Mouse (Mus musculus) liver, embryonic 18 days (tissue): Measurements from ENCODE around the gene Gpr39. TPM values are rescaled to one million over a fixed set of nuclear protein-coding genes. Genes with fewer than 3 reads are reported as not detected.

ENCODE experiments used
- polyA plus RNA-seq: library from polyadenylated mRNA; depleted of rRNA; stranded (reverse); fragments of >200 nt; gene quantifications from 2 replicates; pipeline ENCODE4 v1.2.3, GENCODE M21; 2012; rRNA removed

Gpr39 gene
- polyA plus RNA-seq, result 3.3 and 4.1 TPM in 2 replicates

DNA sequence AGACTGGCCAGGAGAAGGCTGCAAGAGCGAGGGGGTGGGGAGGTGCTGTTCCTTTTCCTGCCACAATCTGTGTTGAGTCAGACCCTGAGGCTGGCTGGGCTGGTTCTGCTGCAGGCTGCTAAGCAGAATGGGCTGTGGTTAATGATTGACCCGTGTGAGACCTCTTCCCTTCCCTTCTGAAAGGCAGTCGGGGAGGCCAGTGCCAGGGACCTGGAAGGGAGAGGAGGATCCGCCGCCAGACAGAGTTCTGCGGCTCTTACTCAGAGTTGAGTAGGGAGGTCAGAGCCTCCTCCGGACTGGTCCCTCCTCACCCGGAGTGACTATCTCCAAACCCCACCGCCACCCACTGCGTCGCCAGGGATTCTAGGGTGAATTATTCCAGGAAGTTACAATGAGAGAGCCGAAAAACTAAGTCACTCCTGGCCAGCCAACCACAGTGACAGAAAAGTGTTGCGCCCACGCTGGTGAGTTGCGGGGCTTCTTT is at the start of gene Gpr39:
Gene Gpr39 (plus strand): TSS at position 206 of the 484 bp plus-strand sequence.

DNA sequence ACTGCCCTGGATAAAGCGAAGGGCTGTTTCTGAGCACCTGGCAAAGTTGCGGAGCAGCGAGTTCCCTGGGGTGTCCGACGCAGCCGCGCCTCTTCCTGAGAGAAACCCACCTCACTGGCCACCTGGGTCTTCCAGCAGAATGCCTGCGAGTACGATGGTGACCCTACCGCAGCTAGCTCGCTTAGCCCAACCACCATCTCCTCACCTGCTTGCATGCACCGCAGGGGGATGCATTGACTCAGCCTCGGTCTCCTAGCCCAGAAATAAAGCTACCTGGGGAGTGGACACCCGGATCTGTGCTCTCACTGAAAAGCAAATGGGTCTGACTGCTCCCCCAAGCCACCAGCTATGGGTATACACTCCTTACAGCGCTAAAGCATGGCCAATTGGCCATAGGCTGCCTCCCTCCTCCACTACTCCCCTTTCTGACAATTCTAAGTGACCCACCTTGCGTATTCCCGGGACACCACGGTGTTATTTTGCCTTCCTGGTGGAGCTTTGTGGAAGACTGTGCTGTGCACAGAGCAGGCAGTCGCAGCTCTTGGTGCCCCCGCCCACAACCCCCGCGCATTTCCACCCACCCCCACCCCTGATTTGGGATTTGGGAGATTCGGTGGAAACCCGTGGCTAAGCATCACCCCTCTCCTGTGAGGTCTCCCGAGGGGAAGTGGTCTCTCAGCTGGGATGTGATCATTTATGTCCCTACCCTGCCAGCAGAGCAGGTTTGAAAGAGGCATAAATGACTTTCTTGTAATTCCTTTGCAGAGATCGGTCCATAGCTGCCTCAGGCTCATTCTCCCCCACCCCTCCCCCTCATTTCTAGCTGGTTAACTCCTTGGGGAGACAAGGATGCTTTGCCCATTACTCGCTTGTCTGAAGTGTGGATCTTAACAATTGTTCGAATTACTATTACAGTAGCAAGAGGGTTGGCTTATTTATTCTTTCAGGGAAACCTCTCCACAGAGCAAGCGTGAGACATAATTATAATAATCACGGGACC is 236.1 kb downstream of the Gpr39 start, which contains the start of gene Lypd1:
Gene Lypd1 (minus strand): TSS at position 501 of the 1,000 bp plus-strand sequence.

Other genes starting within 250 kb of the Gpr39 start
- 53.6 and 55.1 TPM in 2 replicates for gene Actr3, start 241.3 kb upstream of the Gpr39 start, polyA plus RNA-seq
- gene Slc35f5, start 116.4 kb upstream of the Gpr39 start, polyA plus RNA-seq, result 27.0 and 32.0 TPM in 2 replicates
- gene Lypd1, start 236.1 kb downstream of the Gpr39 start, polyA plus RNA-seq, result 0.30 and 0.46 TPM in 2 replicates